Mouse (Mus musculus): ENCODE data around the gene Kansl1. TPM values are rescaled to one million over a fixed set of nuclear protein-coding genes. Genes with fewer than 3 reads are reported as not detected.
"Not testable (repeated sequence)": the region's sequence is repeated elsewhere in the genome, so short reads cannot be mapped to it uniquely, and the experiment has no call there.

The Kansl1 gene
- total RNA-seq (2021), result 10 to 100 TPM; 22.7 to 28.9 TPM
- long read RNA-seq, experiment 1, full-length matches to known transcripts, result 1 of 16 reads
- long read RNA-seq, experiment 1, partial matches to known transcripts, result 5 of 16 reads
- long read RNA-seq, experiment 1, other reads (novel, unspliced or antisense), result 10 of 16 reads
- long read RNA-seq, experiment 2, full-length matches to known transcripts, result 3 of 15 reads
- long read RNA-seq, experiment 2, partial matches to known transcripts, result 4 of 15 reads
- long read RNA-seq, experiment 2, other reads (novel, unspliced or antisense), result 8 of 15 reads

- peak; percentile 48 for DNase-seq
Observed at GRCm38 (mm10) chr11:104468751-104469268, at the start of gene Kansl1. Gene Kansl1, minus strand, starts transcription at chr11:104468861.

GRCm38 (mm10) chr11:104512436-104512835 lies 43.8 kb upstream of the Kansl1 start:
- DNase-seq, result no peak

- DNase-seq, result peak; percentile 13
Observed at GRCm38 (mm10) chr11:104510606-104511005, 41.9 kb upstream of the Kansl1 start.

GRCm38 (mm10) chr11:104508455-104508854 lies 39.8 kb upstream of the Kansl1 start:
- DNase-seq, result no peak

DNA sequence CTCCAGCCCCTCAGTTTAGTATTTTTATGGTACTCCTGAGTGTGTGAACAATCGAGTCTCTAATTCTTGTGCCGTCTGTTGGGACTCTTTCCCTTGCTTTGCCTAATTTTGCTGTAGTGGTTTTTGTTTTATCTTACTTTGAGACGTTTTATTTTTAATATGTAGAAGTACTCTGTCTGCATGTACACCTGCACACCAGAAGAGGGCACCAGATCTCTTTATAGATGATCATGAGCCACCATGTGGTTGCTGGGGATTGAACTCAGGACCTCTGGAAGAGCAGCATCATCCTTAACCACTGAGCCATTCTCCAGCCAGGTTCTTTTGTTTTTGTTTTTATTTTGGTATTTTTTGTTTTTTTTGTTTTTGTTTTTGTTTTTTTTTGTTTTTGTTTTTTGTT lies 19.6 kb upstream of the Kansl1 start:
- no peak for DNase-seq

DNA sequence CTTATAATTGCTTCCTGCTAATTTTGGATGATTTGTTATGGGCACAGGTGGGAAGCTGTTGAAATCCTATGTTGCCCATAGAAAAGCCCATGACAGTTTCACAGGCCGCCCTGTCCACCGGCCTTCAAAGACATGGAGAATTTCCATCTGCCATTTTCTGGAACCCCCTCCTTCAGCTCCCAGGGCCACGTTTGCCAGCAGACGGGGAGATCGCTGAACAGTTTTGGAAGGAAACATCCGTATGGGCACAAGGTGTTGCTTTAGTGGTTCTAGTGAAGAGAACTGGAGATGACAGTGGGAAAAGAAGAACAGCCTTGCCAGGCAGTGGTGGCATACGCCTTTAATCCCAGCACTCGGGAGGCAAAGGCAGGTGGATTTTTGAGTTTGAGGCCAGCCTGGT lies 13.3 kb upstream of the Kansl1 start:
- no peak for DNase-seq

GRCm38 (mm10) chr11:104479505-104479904 lies 10.8 kb upstream of the Kansl1 start:
- no peak for DNase-seq

DNA sequence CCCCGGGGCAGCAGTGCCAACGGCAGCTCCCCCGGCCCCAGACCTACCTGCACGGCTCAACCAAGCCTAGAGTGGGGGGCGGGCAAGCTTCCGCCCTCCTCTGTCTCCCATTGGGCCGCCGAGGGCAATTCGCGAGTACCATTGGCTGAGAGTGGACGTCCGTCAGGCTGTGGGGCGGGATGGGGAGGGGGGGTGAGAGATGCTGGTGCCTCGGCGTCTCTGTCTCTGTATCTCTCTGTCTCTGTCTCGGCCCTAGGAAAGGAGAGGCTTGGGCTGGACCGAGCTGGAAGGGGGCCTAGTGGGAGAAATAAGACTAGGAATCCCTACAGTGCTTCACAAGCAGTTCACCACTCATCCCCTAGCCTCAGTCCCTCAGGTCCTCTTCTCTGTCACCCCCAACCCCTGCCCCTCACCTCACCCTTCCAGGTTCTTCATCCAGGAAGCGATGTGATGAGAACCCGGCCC lies 742 bp upstream of the Kansl1 start:
- DNase-seq, result peak; percentile 88

GRCm38 (mm10) chr11:104467698-104468097 lies 963 bp downstream of the Kansl1 start:
- DNase-seq, result no peak

DNA sequence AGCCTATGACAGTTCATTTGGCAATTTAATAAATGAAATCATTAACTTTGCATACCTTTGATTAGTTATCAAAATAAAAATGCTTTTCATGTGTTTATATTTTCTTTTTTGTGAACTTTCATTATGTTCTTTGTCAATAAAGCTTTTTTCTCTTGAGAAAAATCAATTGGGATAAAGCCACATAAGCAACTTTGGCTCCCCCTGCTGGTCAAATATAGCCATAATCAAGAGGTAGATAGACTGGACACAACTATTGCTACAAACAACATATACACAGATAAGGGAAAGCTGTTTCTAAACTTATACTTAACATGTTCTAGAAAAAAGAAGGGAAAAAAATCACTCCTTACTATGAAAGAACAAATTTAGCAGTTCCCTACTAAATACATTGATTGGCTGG lies 7.1 kb downstream of the Kansl1 start:
- peak; percentile 48 for DNase-seq

DNA sequence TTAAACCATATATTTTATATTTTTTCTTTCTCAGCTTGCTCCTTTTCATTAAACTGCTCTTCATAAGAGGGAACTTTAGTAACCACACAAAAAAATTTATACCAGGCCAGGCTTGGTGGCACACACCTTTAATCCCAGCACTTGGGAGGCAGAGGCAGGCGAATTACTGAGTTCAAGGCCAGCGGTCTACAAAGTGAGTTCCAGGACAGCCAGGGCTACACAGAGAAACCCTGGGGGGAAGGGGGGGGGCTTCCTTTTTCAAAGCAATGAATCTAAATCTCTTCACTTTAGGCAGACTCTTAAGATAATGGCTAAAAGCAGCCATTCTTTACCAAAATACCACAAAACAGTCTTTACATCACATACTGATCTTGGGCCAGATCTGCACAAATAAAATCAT lies 9.0 kb downstream of the Kansl1 start:
- no peak for DNase-seq

GRCm38 (mm10) chr11:104458507-104458906 lies 10.2 kb downstream of the Kansl1 start:
- DNase-seq, result no peak

DNA sequence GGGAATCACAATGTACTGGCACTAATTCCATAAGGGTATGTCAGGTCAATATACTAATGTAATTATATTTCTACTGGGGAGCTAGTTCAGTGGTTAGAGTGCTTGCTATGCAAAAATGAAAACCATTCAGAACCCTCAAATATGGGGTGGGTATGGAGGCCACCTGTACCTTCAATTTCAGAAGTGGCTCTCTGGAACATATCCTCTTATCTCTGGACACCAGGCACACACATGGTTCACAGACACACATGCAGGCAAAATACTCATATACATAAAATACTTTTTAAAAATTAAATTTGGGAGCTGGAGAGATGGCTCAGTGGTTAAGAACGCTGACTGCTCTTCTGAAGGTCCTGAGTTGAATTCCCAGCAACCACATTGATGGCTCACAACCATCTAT lies 16.0 kb downstream of the Kansl1 start:
- no peak for DNase-seq

- no peak for DNase-seq
Observed at GRCm38 (mm10) chr11:104451239-104451638, 17.4 kb downstream of the Kansl1 start.

GRCm38 (mm10) chr11:104448499-104448898 lies 20.2 kb downstream of the Kansl1 start:
- DNase-seq, result not testable (repeated sequence)

DNA sequence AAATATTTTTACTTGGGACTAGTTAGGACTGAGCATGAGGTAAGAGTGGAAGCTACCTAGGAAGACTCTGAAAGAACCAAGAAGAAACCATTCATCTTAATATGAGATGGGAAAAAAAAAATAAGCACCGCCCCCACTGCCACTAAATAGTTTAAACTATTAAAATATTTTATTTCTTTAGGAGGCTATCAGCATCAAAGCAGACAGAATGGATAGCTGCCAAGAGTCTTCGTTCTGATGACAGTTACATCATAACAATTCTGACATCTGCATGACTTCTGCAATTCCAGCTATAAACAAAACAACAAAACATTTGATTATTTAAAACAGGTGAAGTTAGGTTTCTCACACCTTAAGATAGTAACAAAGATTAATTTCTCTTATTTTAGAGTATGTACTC lies 23.1 kb downstream of the Kansl1 start:
- DNase-seq, result no peak

- no peak for DNase-seq
Observed at GRCm38 (mm10) chr11:104445044-104445443, 23.6 kb downstream of the Kansl1 start.

DNA sequence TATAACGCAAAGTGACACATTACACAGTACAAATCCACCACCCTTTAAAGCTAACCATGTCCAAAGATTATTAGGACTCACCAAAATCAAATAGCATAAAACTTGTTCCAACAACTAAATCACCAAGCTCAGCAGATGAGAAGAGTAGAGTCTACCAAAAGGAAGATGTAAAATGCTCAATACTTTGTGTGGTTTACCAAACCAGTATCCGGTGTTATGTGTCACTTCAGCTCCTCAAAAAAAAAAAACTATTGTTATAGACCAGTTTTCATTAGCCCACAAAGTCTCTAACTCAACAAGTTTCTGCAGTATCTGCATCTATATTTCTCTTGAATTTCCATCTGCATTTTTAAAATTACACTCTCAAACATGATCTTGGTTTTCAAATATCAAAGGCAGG lies 25.3 kb downstream of the Kansl1 start:
- no peak for DNase-seq

GRCm38 (mm10) chr11:104442333-104443136 lies 26.1 kb downstream of the Kansl1 start:
- peak; percentile 93 for DNase-seq

- DNase-seq, result peak; percentile 74
Observed at GRCm38 (mm10) chr11:104441475-104442332, 27.0 kb downstream of the Kansl1 start.

DNA sequence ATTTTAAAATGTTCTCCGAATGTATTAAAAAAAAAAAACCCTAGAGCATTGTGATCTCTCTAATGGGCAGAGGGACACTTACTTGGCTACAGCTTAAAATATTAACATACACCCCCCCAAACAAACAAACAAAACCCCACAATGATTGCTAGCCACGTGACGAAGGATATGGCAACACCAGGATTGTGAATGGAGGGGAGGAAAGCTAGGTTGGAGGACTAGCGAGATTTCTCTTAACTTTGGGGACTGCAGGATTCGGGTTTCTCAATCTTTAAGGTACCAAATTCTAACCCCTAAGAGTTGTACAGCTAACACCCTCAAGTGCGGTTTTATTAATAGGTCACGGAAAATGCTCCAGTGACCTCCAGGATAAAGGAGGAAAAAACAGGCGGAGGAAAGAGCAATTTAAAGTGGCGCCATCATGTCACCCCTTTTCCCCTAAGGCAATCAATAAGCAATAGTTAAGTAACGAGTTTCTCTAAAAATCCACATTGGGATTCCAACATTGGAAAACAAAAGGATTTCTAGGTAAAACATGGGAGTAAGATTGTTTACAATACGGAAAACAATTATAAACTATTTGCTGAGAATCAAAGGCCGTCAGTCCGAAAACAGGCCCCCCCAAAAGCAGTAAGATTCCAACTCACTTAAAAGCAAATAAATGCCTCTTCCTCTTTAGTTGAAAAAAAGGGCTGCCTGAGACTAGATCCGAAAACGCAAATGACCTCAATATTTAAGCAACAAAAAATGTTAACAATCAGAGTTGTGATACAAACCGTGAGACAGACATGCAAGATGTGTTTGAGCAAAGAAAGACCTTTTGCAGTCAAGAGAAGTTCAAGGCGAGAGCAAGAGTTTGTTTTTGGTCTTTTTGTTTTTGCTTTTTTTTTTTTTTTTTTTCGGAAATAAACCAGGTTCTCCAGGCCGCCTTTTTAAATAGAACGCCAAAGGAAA lies 27.9 kb downstream of the Kansl1 start:
- DNase-seq, result no peak
